Mouse (Mus musculus) kidney, embryonic 14.5 days (tissue): ENCODE measurements around the gene Ccdc43. TPM values are rescaled to one million over a fixed set of nuclear protein-coding genes. Genes with fewer than 3 reads are reported as not detected.

Experiments
- ATAC-seq: fragments of 200-750 bp; cut with Nextera tagmentation; 2 replicates; pipeline ENCODE4 v1.8.0; 2017; ENCODE audit warnings: moderate number of reproducible peaks, mild to moderate bottlenecking, moderate TSS enrichment, moderate library complexity; ENCODE audit not compliant: low FRiP score, low TSS enrichment
- H3K27ac ChIP-seq: fragments of 300-500 bp; sonication (generic); 2 replicates; pipeline ENCODE4 v1.5.1; 2014; ENCODE audit warnings: low read depth, mild to moderate bottlenecking, low read length, moderate library complexity, mixed read lengths
- H3K27me3 ChIP-seq: fragments of 300-500 bp; sonication (generic); 2 replicates; pipeline ENCODE4 v1.6.1; 2014; ENCODE audit warnings: mild to moderate bottlenecking, low read length; ENCODE audit not compliant: control insufficient read depth, insufficient read depth
- H3K36me3 ChIP-seq: fragments of 300-500 bp; sonication (generic); 2 replicates; pipeline ENCODE4 v1.6.1; 2014; ENCODE audit warnings: low read length, mixed read lengths; ENCODE audit not compliant: control insufficient read depth, insufficient read depth
- H3K4me1 ChIP-seq: fragments of 300-500 bp; sonication (generic); 2 replicates; pipeline ENCODE4 v1.6.1; 2014; ENCODE audit warnings: low read length, mixed read lengths; ENCODE audit not compliant: control insufficient read depth, insufficient read depth
- H3K4me2 ChIP-seq: fragments of 300-500 bp; sonication (generic); replicated peaks from 2 replicates; pipeline ENCODE4 v1.6.1; 2014; ENCODE audit warnings: low read depth, mild to moderate bottlenecking, low read length
- H3K4me3 ChIP-seq: fragments of 300-500 bp; sonication (generic); 2 replicates; pipeline ENCODE4 v1.5.1; 2014; ENCODE audit warnings: mild to moderate bottlenecking, low read length
- H3K9ac ChIP-seq: fragments of 300-500 bp; sonication (generic); 2 replicates; pipeline ENCODE4 v1.6.1; 2014; ENCODE audit warnings: low read depth, mild to moderate bottlenecking, low read length, moderate library complexity
- H3K9me3 ChIP-seq: fragments of 300-500 bp; sonication (generic); 2 replicates; pipeline ENCODE4 v1.6.1; 2016; ENCODE audit warnings: low read length; ENCODE audit not compliant: control insufficient read depth
- WGBS: fragments of 180-500 bp; shearing (Covaris S2); extraction: QIAGEN DNeasy Blood & Tissue Kit; methylation state at CpG from one replicate; pipeline ENCODE4 v1.1.7; 2014; 5-methylcytosine and 5-hydroxymethylcytosine counted together
- polyA plus RNA-seq: library from polyadenylated mRNA; unstranded; fragments of >200 nt; fragmentation: Nextera tagmentation; extraction: Ambion mirVana; gene quantifications from 2 replicates; pipeline ENCODE4 v1.2.1, GENCODE M21; 2014

The Ccdc43 gene
- polyA plus RNA-seq, 1 experiment from 2014 or later: 55.4 TPM

- peak overlapping the region; percentile 90 for H3K4me3 ChIP-seq
- peaks cover 7% of the 10 kb centered on the region for H3K4me1 ChIP-seq
- WGBS: 17% methylated on average over 9 of the region's 9 CpGs
- H3K27me3 ChIP-seq: no peaks in the 10 kb centered on the region
- no peaks in the 10 kb centered on the region for H3K9me3 ChIP-seq
- H3K4me2 ChIP-seq: peak overlapping the region; percentile 84
- H3K27ac ChIP-seq: no peak overlapping the region
- H3K9ac ChIP-seq: peak overlapping the region; percentile 84
- H3K36me3 ChIP-seq: 0 out of 2 replicates have a peak, but pooled peaks cover 4% of the 10 kb centered on the region
- ATAC-seq: no peak; the same call in 1 of the 2 replicates
Measured at GRCm38 (mm10) chr11:102698018-102698476, 465 bp upstream of the Ccdc43 start.

- no peaks in the 10 kb centered on the region for H3K9me3 ChIP-seq
- no peak overlapping the region for H3K9ac ChIP-seq
- H3K4me1 ChIP-seq: peaks cover 7% of the 10 kb centered on the region
- WGBS: 93% methylated on average over 7 of the region's 7 CpGs
- no peak overlapping the region for H3K4me2 ChIP-seq
- no peak overlapping the region for H3K27ac ChIP-seq
- no peak overlapping the region for H3K4me3 ChIP-seq
- no peak for ATAC-seq
- no peaks in the 10 kb centered on the region for H3K27me3 ChIP-seq
- peaks cover 4% of the 10 kb centered on the region; the same call in 1 of the 2 replicates for H3K36me3 ChIP-seq
Measured at GRCm38 (mm10) chr11:102695289-102695688, 2.3 kb downstream of the Ccdc43 start.

GRCm38 (mm10) chr11:102690162-102690561, 7.4 kb downstream of the Ccdc43 start:
- Histone ChIP-seq H3K27me3 (no peaks in the 10 kb centered on the region), H3K4me3 (no peak overlapping the region), H3K4me1 (no peaks in the 10 kb centered on the region), H3K9me3 (no peaks in the 10 kb centered on the region), H3K27ac (no peak overlapping the region), H3K9ac (no peak overlapping the region), H3K4me2 (no peak overlapping the region), H3K36me3 (peaks cover 29% of the 10 kb centered on the region)
- no peak for ATAC-seq
- WGBS: 64% methylated on average over 6 of the region's 6 CpGs

GRCm38 (mm10) chr11:102665637-102666435, 31.7 kb downstream of the Ccdc43 start:
- 46% methylated on average over 84 of the region's 84 CpGs for WGBS
- H3K4me3 ChIP-seq: peak overlapping the region; percentile 14; the same call in 1 of the 2 replicates

GRCm38 (mm10) chr11:102665151-102665550, 32.4 kb downstream of the Ccdc43 start:
- H3K36me3 ChIP-seq: no peaks in the 10 kb centered on the region
- ATAC-seq: no peak
- H3K9me3 ChIP-seq: peaks cover 13% of the 10 kb centered on the region
- peak overlapping the region; percentile 2; the same call in 1 of the 2 replicates for H3K4me3 ChIP-seq
- H3K4me2 ChIP-seq: no peak overlapping the region
- H3K9ac ChIP-seq: no peak overlapping the region
- 52% methylated on average over 32 of the region's 33 CpGs for WGBS
- H3K4me1 ChIP-seq: no peaks in the 10 kb centered on the region
- H3K27ac ChIP-seq: no peak overlapping the region
- H3K27me3 ChIP-seq: peaks cover 18% of the 10 kb centered on the region

More at GRCm38 (mm10) chr11:102665637-102666435, 31.7 kb downstream of the Ccdc43 start:
- peak; percentile 24; the same call in 1 of the 2 replicates for ATAC-seq
- no peaks in the 10 kb centered on the region for H3K4me1 ChIP-seq
- no peak overlapping the region for H3K27ac ChIP-seq
- 0 out of 2 replicates have a peak overlapping the region, but pooled peaks have one; percentile 15 for H3K4me2 ChIP-seq
- peaks cover 18% of the 10 kb centered on the region for H3K27me3 ChIP-seq
- H3K9me3 ChIP-seq: peaks cover 13% of the 10 kb centered on the region
- H3K36me3 ChIP-seq: no peaks in the 10 kb centered on the region
- H3K9ac ChIP-seq: no peak overlapping the region

GRCm38 (mm10) chr11:102663416-102663815, 34.2 kb downstream of the Ccdc43 start, which contains the start of gene Meioc:
Gene Meioc (plus strand): TSS chr11:102663716.
- H3K27ac ChIP-seq: no peak within 1 kb of the TSS
- no peaks in the 10 kb centered on the region for H3K4me1 ChIP-seq
- H3K36me3 ChIP-seq: no peaks in the 10 kb centered on the region
- no peak within 1 kb of the TSS for H3K4me2 ChIP-seq
- ATAC-seq: no peak
- H3K9ac ChIP-seq: no peak within 1 kb of the TSS
- peaks cover 13% of the 10 kb centered on the region for H3K9me3 ChIP-seq
- no peak within 1 kb of the TSS for H3K4me3 ChIP-seq
- 73% methylated on average over 3 of the region's 3 CpGs for WGBS
- H3K27me3 ChIP-seq: peaks cover 18% of the 10 kb centered on the region

GRCm38 (mm10) chr11:102656931-102657330, 40.7 kb downstream of the Ccdc43 start:
- H3K4me1 ChIP-seq: 0 out of 2 replicates have a peak, but pooled peaks cover 4% of the 10 kb centered on the region
- H3K36me3 ChIP-seq: no peaks in the 10 kb centered on the region
- no peak overlapping the region for H3K4me2 ChIP-seq

DNA sequence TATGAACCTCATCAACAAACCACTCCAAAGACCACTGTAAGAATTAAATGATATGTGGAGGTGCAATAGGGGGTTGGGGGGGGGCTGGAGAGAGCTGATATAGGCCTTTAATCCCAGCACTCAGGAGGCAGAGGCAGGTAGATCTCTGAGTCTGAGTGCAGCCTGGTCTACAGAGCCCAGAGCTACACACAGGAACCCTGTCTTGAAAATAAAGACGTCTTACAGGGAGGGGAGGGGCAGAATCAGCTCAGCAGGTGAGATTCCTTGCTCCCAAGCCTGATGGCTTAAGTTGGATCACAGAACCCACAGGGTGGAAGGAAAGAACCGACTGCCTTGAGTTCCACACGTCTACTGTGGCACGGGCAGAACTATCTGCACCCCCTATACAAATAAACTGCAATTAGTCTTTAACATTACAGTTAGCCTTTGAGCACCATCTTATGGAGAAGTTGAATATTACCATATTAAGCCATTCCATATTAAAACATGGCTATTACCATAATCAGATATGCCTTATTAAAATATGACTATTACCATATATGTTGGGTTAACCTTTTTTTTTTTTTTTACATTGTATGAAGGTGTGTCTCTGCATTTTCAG, 41.2 kb downstream of the Ccdc43 start:
- Histone ChIP-seq H3K9me3 (no peaks in the 10 kb centered on the region), H3K4me2 (no peak overlapping the region), H3K9ac (no peak overlapping the region), H3K4me3 (no peak overlapping the region), H3K27ac (no peak overlapping the region), H3K4me1 (0 out of 2 replicates have a peak, but pooled peaks cover 4% of the 10 kb centered on the region), H3K36me3 (no peaks in the 10 kb centered on the region), H3K27me3 (no peaks in the 10 kb centered on the region)
- no peak for ATAC-seq
- WGBS: 17% methylated on average over 4 of the region's 4 CpGs

More at GRCm38 (mm10) chr11:102656931-102657330, 40.7 kb downstream of the Ccdc43 start:
- Histone ChIP-seq H3K27me3 (no peaks in the 10 kb centered on the region), H3K27ac (no peak overlapping the region), H3K9ac (no peak overlapping the region), H3K9me3 (no peaks in the 10 kb centered on the region), H3K4me3 (no peak overlapping the region)
- 66% methylated on average over 6 of the region's 6 CpGs for WGBS
- no peak for ATAC-seq
